Mouse (Mus musculus): Measurements from ENCODE around the gene Mrnip. TPM values are rescaled to one million over a fixed set of nuclear protein-coding genes. Genes with fewer than 3 reads are reported as not detected.

Gene Mrnip
- total RNA-seq, 2 experiments from 2014 or later, result 15.8 to 17.8 TPM

GRCm38 (mm10) chr11:50219833-50220232, 45.6 kb downstream of the Mrnip start:
- ATAC-seq (replicated peaks; ENCODE audit: low FRiP score, low TSS enrichment, poor library complexity, severe bottlenecking), result no peak

GRCm38 (mm10) chr11:50222559-50223276, 48.5 kb downstream of the Mrnip start:
- no peak for ATAC-seq (replicated peaks; ENCODE audit: low FRiP score, low TSS enrichment, poor library complexity, severe bottlenecking)

GRCm38 (mm10) chr11:50223783-50224662, 49.8 kb downstream of the Mrnip start:
- 0 out of 2 replicates have a peak, but pooled peaks have one; percentile 2 for ATAC-seq (replicated peaks; ENCODE audit: low FRiP score, low TSS enrichment, poor library complexity, severe bottlenecking)

GRCm38 (mm10) chr11:50224671-50225530, 50.7 kb downstream of the Mrnip start:
- ATAC-seq (replicated peaks; ENCODE audit: low FRiP score, low TSS enrichment, poor library complexity, severe bottlenecking), result peak; percentile 87

- ATAC-seq (replicated peaks; ENCODE audit: low FRiP score, low TSS enrichment, poor library complexity, severe bottlenecking), result no peak
These were observed 51.6 kb downstream of the Mrnip start for GRCm38 (mm10) chr11:50225611-50226378.

- ATAC-seq (replicated peaks; ENCODE audit: low FRiP score, low TSS enrichment, poor library complexity, severe bottlenecking), result no peak
These were observed 52.2 kb downstream of the Mrnip start for GRCm38 (mm10) chr11:50226406-50226805.

GRCm38 (mm10) chr11:50227226-50227625, 53.0 kb downstream of the Mrnip start:
- no peak for ATAC-seq (replicated peaks; ENCODE audit: low FRiP score, low TSS enrichment, poor library complexity, severe bottlenecking)

- no peak for ATAC-seq (replicated peaks; ENCODE audit: low FRiP score, low TSS enrichment, poor library complexity, severe bottlenecking)
These were observed 53.5 kb downstream of the Mrnip start for GRCm38 (mm10) chr11:50227736-50228135.

GRCm38 (mm10) chr11:50228772-50229171, 54.5 kb downstream of the Mrnip start:
- no peak for ATAC-seq (replicated peaks; ENCODE audit: low FRiP score, low TSS enrichment, poor library complexity, severe bottlenecking)

- ATAC-seq (replicated peaks; ENCODE audit: low FRiP score, low TSS enrichment, poor library complexity, severe bottlenecking), result no peak
These were observed 55.1 kb downstream of the Mrnip start for GRCm38 (mm10) chr11:50229252-50229910.

GRCm38 (mm10) chr11:50230481-50231304, 56.4 kb downstream of the Mrnip start:
- no peak for ATAC-seq (replicated peaks; ENCODE audit: low FRiP score, low TSS enrichment, poor library complexity, severe bottlenecking)

GRCm38 (mm10) chr11:50231411-50231810, 57.2 kb downstream of the Mrnip start:
- ATAC-seq (replicated peaks; ENCODE audit: low FRiP score, low TSS enrichment, poor library complexity, severe bottlenecking), result 0 out of 2 replicates have a peak, but pooled peaks have one; percentile 7

- peak; percentile 43 for ATAC-seq (replicated peaks; ENCODE audit: low FRiP score, low TSS enrichment, poor library complexity, severe bottlenecking)
These were observed 58.8 kb downstream of the Mrnip start for GRCm38 (mm10) chr11:50233022-50233421.

GRCm38 (mm10) chr11:50233993-50234392, 59.7 kb downstream of the Mrnip start:
- ATAC-seq (replicated peaks; ENCODE audit: low FRiP score, low TSS enrichment, poor library complexity, severe bottlenecking), result no peak

- no peak for ATAC-seq (replicated peaks; ENCODE audit: low FRiP score, low TSS enrichment, poor library complexity, severe bottlenecking)
These were observed 60.4 kb downstream of the Mrnip start for GRCm38 (mm10) chr11:50234606-50235005.

GRCm38 (mm10) chr11:50236540-50236936, 62.3 kb downstream of the Mrnip start:
- peak; percentile 71 for ATAC-seq (replicated peaks; ENCODE audit: low FRiP score, low TSS enrichment, poor library complexity, severe bottlenecking)
